Mouse (Mus musculus): ENCODE measurements around the gene Taf8.

DNA sequence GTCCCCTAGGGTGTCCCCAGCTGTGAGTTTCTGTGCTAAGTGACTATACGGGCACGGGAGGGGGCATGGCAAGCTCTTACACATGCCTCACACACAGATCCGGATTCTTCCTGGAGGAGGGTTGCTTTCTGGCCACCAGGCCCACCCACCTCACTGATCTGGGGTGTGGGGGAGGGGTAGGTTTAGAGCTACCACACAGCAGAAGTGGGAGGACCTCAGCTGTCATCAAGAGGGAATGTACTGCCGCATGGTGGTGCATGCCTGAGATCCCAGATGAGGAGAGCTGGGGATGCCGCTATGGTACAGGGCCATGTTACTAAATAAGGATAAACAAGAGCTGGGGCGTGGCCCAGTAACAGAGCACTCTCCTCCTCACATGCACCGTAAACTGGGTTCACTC lies 51.9 kb downstream of the Taf8 start:
- TF ChIP-seq POLR2A (IDR thresholded peaks at IDR 0.05; ENCODE audit: low read depth, low read length) (no peak), CTCF (IDR thresholded peaks at IDR 0.05; ENCODE audit: extremely low read depth, insufficient read depth, insufficient read length, insufficient replicate concordance) (no peak)

Measured in spleen, adult 2 months (tissue).